Comparison of ENCODE assay signal across 8 mouse cellular contexts in the genomic region with DNA sequence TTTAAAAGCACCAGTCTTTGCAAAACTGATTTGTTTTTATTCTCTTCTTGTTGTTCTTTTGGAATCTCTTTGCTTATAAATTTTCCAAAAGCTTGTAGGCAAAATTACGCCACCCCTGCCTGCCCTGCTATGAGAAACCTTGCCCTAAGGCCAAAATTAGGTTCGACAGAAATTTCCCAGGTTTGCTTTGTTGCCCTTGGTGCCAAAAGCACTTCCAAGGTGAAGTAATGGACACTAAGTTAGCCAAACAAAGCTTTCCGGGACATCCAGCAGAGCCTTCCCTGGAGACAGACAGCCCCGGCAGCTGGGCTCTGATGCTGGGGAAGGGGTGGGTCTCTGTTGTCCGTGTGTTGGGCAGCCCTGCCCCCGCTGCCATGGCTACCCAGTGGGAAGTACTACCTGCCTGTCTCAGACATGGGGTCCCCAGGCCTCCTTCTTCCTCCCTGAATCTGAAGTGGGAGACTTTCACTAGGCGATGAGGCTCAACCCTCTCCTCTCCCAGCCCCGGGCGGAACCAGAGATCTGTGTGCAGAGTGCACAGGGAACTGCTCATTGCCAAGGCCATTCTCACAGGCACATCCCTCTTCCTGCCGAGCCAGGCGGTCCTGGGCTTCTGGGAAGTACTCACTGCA. TPM values are rescaled to one million over a fixed set of nuclear protein-coding genes. Genes with fewer than 3 reads are reported as not detected.
DNase-seq lines count a peak whose midpoint lies in the region; ATAC-seq and TF ChIP-seq lines count a peak whose summit lies in the region.

No protein-coding gene starts in this region.

- H3K4me1 ChIP-seq in kidney, embryonic 14.5 days (ENCODE audit: control insufficient read depth, insufficient read depth, low read length): peaks cover 14% of the 10 kb centered on the region; the same call in 1 of the 2 replicates
- peaks cover 27% of the 10 kb centered on the region for H3K4me1 ChIP-seq in forebrain, embryonic 14.5 days (ENCODE audit: control insufficient read depth, insufficient read depth, low read length)
- H3K4me1 ChIP-seq in hindbrain, embryonic 15.5 days (replicated peaks): peaks cover 35% of the 10 kb centered on the region
- H3K4me1 ChIP-seq in lung, postnatal 0 days (ENCODE audit: insufficient read depth, low read depth, low read length): peaks cover 39% of the 10 kb centered on the region
- H3K4me1 ChIP-seq in cerebellum, adult 2 months (ENCODE audit: control insufficient read depth, insufficient read depth, low read length): peaks cover 8% of the 10 kb centered on the region; the same call in 1 of the 2 replicates

- WGBS in kidney, embryonic 14.5 days: 30% methylated on average over 11 of the region's 11 CpGs
- WGBS in forebrain, embryonic 14.5 days: 28% methylated on average over 11 of the region's 11 CpGs
- 29% methylated on average over 11 of the region's 11 CpGs for WGBS in hindbrain, embryonic 15.5 days
- 19% methylated on average over 11 of the region's 11 CpGs for WGBS in lung, postnatal 0 days
- WGBS in cerebellum, adult 2 months: 67% methylated on average over 11 of the region's 11 CpGs

- no peak for TF ChIP-seq CTCF in lung, postnatal 0 days (IDR thresholded peaks at IDR 0.05)
- no peak for TF ChIP-seq CTCF in cerebellum, adult 2 months (IDR thresholded peaks at IDR 0.05; ENCODE audit: borderline replicate concordance, insufficient read depth, low read depth, low read length)

- no peaks in the 10 kb centered on the region for H3K9me3 ChIP-seq in kidney, embryonic 14.5 days (ENCODE audit: control insufficient read depth, low read length)
- no peaks in the 10 kb centered on the region for H3K9me3 ChIP-seq in forebrain, embryonic 14.5 days (replicated peaks; ENCODE audit: control insufficient read depth, low read length)
- no peaks in the 10 kb centered on the region for H3K9me3 ChIP-seq in hindbrain, embryonic 15.5 days
- no peaks in the 10 kb centered on the region for H3K9me3 ChIP-seq in lung, postnatal 0 days (ENCODE audit: low read length)

- no peak overlapping the region for H3K4me2 ChIP-seq in kidney, embryonic 14.5 days (replicated peaks; ENCODE audit: low read depth, low read length)
- 0 out of 2 replicates have a peak overlapping the region, but pooled peaks have one; percentile 12 for H3K4me2 ChIP-seq in forebrain, embryonic 14.5 days (ENCODE audit: low read length)
- peak overlapping the region; percentile 13 for H3K4me2 ChIP-seq in hindbrain, embryonic 15.5 days
- peak overlapping the region; percentile 30 for H3K4me2 ChIP-seq in lung, postnatal 0 days (replicated peaks; ENCODE audit: low read depth, low read length)

- peak; percentile 51 for DNase-seq in kidney, adult 11 months
- peak; percentile 6 for DNase-seq in forebrain, embryonic 14.5 days (ENCODE audit: low spot score)
- DNase-seq in lung, postnatal 0 days (ENCODE audit: low spot score): peak; percentile 52
- DNase-seq in cerebellum, adult 2 months: no peak
- no peak for DNase-seq in frontal cortex, postnatal 25 days (ENCODE audit: low spot score in 2 of 2)

- H3K27me3 ChIP-seq in kidney, embryonic 14.5 days (ENCODE audit: control insufficient read depth, insufficient read depth, low read length): no peaks in the 10 kb centered on the region
- no peaks in the 10 kb centered on the region for H3K27me3 ChIP-seq in forebrain, embryonic 14.5 days (replicated peaks; ENCODE audit: control insufficient read depth, insufficient read depth, low read length)
- H3K27me3 ChIP-seq in hindbrain, embryonic 15.5 days: no peaks in the 10 kb centered on the region
- no peaks in the 10 kb centered on the region for H3K27me3 ChIP-seq in lung, postnatal 0 days (replicated peaks; ENCODE audit: insufficient read depth, low read length)
- H3K27me3 ChIP-seq in cerebellum, adult 2 months (ENCODE audit: control insufficient read depth, insufficient read depth, low read length): peaks cover 1% of the 10 kb centered on the region; the same call in 1 of the 2 replicates

- H3K36me3 ChIP-seq in kidney, embryonic 14.5 days (ENCODE audit: control insufficient read depth, insufficient read depth, low read length): no peaks in the 10 kb centered on the region
- H3K36me3 ChIP-seq in forebrain, embryonic 14.5 days (ENCODE audit: control insufficient read depth, insufficient read depth, low read length): no peaks in the 10 kb centered on the region
- no peaks in the 10 kb centered on the region for H3K36me3 ChIP-seq in hindbrain, embryonic 15.5 days
- no peaks in the 10 kb centered on the region for H3K36me3 ChIP-seq in lung, postnatal 0 days (ENCODE audit: insufficient read depth, low read length)

- no peak for TF ChIP-seq POLR2A in cerebellum, adult 2 months (IDR thresholded peaks at IDR 0.05; ENCODE audit: borderline replicate concordance, insufficient read depth, low read length)

- H3K9ac ChIP-seq in kidney, embryonic 14.5 days (ENCODE audit: low read depth, low read length): no peak overlapping the region
- no peak overlapping the region for H3K9ac ChIP-seq in forebrain, embryonic 14.5 days (ENCODE audit: low read length)
- no peak overlapping the region for H3K9ac ChIP-seq in hindbrain, embryonic 15.5 days
- no peak overlapping the region for H3K9ac ChIP-seq in lung, postnatal 0 days (replicated peaks; ENCODE audit: low read depth)

- no peak overlapping the region for H3K4me3 ChIP-seq in kidney, embryonic 14.5 days (ENCODE audit: low read length)
- H3K4me3 ChIP-seq in forebrain, embryonic 14.5 days (ENCODE audit: low read depth, low read length): no peak overlapping the region
- no peak overlapping the region for H3K4me3 ChIP-seq in hindbrain, embryonic 15.5 days
- H3K4me3 ChIP-seq in lung, postnatal 0 days (ENCODE audit: low read depth, low read length): no peak overlapping the region
- H3K4me3 ChIP-seq in cerebellum, adult 2 months (replicated peaks; ENCODE audit: insufficient read depth, low read depth, low read length): no peak overlapping the region

- H3K27ac ChIP-seq in kidney, embryonic 14.5 days (ENCODE audit: low read depth, low read length): no peak overlapping the region
- H3K27ac ChIP-seq in forebrain, embryonic 14.5 days (ENCODE audit: low read depth, low read length): no peak overlapping the region
- peak overlapping the region; percentile 27 for H3K27ac ChIP-seq in hindbrain, embryonic 15.5 days (replicated peaks)
- H3K27ac ChIP-seq in lung, postnatal 0 days (ENCODE audit: low read length): peak overlapping the region; percentile 77
- H3K27ac ChIP-seq in cerebellum, adult 2 months (ENCODE audit: insufficient read depth, low read length): no peak overlapping the region

- no peak for ATAC-seq in kidney, embryonic 14.5 days (ENCODE audit: low FRiP score, low TSS enrichment)
- ATAC-seq in forebrain, embryonic 14.5 days: no peak; the same call in 1 of the 2 replicates
- 0 out of 2 replicates have a peak, but pooled peaks have one; percentile 7 for ATAC-seq in hindbrain, embryonic 15.5 days (ENCODE audit: low FRiP score, low read depth)
- peak; percentile 25; the same call in 1 of the 2 replicates for ATAC-seq in lung, postnatal 0 days
- no peak for ATAC-seq in erythroblast, adult 5-6 weeks (replicated peaks; ENCODE audit: low FRiP score, poor library complexity, severe bottlenecking)

- TF ChIP-seq EP300 in lung, postnatal 0 days (IDR thresholded peaks at IDR 0.05): 0 out of 2 replicates have a peak, but pooled peaks have one; percentile 1

RNA-seq across cellular contexts. Expression of gene Prelp, which starts 3.6 kb away (rescaled TPM):
- 0.39 and 0.84 TPM in 2 replicates for polyA plus RNA-seq in kidney, embryonic 14.5 days (2014; fragmentation: Nextera tagmentation; extraction: Ambion mirVana)
- polyA plus RNA-seq in forebrain, embryonic 14.5 days (2014; fragmentation: Nextera tagmentation; extraction: Ambion mirVana): 2.6 and 5.5 TPM in 2 replicates
- polyA plus RNA-seq in hindbrain, embryonic 15.5 days (2015; fragmentation: Nextera tagmentation; extraction: Ambion mirVana): 12.0 and 18.0 TPM in 2 replicates
- 6.4 and 7.1 TPM in 2 replicates for polyA plus RNA-seq in lung, postnatal 0 days (2015; fragmentation: Nextera tagmentation; extraction: Ambion mirVana)
- 7.5 and 10.6 TPM in 2 replicates for polyA plus RNA-seq in cerebellum, adult 2 months (2012; rRNA removed)
- total RNA-seq in erythroblast, adult 5-6 weeks (2015; ENCODE audit: low replicate concordance): 6.7 TPM in 1 of 2 replicates, not detected in the other
- total RNA-seq in erythroblast, adult 5-6 weeks (2017; ENCODE audit: low replicate concordance): not detected in 2 replicates

RNA-seq across cellular contexts. Expression of gene Optc, which starts 9.8 kb away (rescaled TPM):
- polyA plus RNA-seq in kidney, embryonic 14.5 days (2014; fragmentation: Nextera tagmentation; extraction: Ambion mirVana): 0.26 TPM in 1 of 2 replicates, not detected in the other
- polyA plus RNA-seq in forebrain, embryonic 14.5 days (2014; fragmentation: Nextera tagmentation; extraction: Ambion mirVana): 2.4 and 3.4 TPM in 2 replicates
- polyA plus RNA-seq in hindbrain, embryonic 15.5 days (2015; fragmentation: Nextera tagmentation; extraction: Ambion mirVana): 3.0 and 3.9 TPM in 2 replicates
- 0.15 and 0.31 TPM in 2 replicates for polyA plus RNA-seq in lung, postnatal 0 days (2015; fragmentation: Nextera tagmentation; extraction: Ambion mirVana)
- 2.2 and 2.4 TPM in 2 replicates for polyA plus RNA-seq in cerebellum, adult 2 months (2012; rRNA removed)
- not detected in 2 replicates for total RNA-seq in erythroblast, adult 5-6 weeks (2015; ENCODE audit: low replicate concordance)
- not detected in 2 replicates for total RNA-seq in erythroblast, adult 5-6 weeks (2017; ENCODE audit: low replicate concordance)

Comparison
In these comparisons a context has a peak if more than half of its experiments do, and no peak if none do; other contexts are left out.
1. DNase-seq: peak in kidney, adult 11 months (single experiment), forebrain, embryonic 14.5 days (single experiment) and lung, postnatal 0 days (single experiment); none in cerebellum, adult 2 months (0 of 2) and frontal cortex, postnatal 25 days (0 of 2).
2. ATAC-seq: peak in hindbrain, embryonic 15.5 days (single experiment) and lung, postnatal 0 days (single experiment); none in kidney, embryonic 14.5 days (single experiment), forebrain, embryonic 14.5 days (single experiment) and erythroblast, adult 5-6 weeks (single experiment).
3. H3K27ac ChIP-seq: peak in hindbrain, embryonic 15.5 days (single experiment) and lung, postnatal 0 days (single experiment); none in kidney, embryonic 14.5 days (single experiment), forebrain, embryonic 14.5 days (single experiment) and cerebellum, adult 2 months (single experiment).